Mouse (Mus musculus): ENCODE data around the gene Itgb5. TPM values are rescaled to one million over a fixed set of nuclear protein-coding genes. Genes with fewer than 3 reads are reported as not detected.

Gene Itgb5
- total RNA-seq, 2 experiments from 2014 or later = 26.0 to 26.4 TPM

DNA sequence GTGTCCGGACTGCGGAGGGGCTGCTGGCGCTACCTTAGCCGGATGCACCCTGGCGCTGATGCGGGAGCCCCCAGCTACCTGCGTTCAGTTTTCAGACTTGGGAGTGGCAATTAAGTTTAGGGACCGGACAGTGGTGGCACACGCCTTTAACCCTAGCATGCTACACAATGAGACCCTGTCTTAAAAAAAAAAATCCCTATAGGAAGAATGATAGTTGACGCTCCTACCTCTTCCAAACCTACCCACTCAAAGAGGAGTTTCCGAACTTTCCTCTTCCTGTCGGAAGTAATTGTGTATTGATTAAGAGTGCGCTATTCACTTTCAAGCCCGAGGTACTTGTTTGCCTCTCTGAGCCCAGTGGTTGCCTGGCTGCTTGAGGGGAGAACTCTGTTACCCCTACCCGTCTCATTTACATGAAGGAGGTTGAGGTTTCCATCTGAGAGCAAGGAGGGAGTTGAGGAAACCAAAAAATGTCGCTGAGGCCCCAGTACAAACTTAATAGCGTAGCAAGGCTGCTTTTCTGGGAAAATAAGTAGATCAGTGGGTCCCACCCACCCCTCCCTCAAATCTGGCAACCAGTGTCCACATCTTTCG is 1.1 kb downstream of the Itgb5 start:
- intact Hi-C loops (cut with DNase I) = no loop called here

DNA sequence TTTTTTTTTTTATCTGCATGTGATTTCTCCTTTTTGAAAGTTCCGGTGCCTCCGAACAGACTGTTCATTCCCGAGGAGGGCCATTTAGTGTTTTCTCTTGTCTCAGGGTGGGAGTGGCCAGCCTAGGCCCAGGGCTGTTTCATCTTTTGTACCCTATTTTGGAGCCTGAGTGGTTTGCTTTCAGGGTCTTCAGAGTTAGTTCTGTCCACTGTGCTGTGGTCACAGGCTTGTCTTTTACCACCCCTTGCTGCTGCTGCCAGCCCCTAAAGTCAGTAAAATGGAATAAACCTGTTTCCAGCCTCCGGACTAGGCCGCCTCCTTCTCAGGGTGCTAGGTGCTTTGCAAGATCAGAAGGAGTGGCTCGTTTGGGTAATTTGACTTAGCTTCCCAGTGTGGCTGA is 2.6 kb downstream of the Itgb5 start:
- intact Hi-C loops (cut with DNase I) = no loop called here
- DNase-seq = no peak

More for the DNA sequence above, 1.1 kb downstream of the Itgb5 start:
- no peak for DNase-seq

DNA sequence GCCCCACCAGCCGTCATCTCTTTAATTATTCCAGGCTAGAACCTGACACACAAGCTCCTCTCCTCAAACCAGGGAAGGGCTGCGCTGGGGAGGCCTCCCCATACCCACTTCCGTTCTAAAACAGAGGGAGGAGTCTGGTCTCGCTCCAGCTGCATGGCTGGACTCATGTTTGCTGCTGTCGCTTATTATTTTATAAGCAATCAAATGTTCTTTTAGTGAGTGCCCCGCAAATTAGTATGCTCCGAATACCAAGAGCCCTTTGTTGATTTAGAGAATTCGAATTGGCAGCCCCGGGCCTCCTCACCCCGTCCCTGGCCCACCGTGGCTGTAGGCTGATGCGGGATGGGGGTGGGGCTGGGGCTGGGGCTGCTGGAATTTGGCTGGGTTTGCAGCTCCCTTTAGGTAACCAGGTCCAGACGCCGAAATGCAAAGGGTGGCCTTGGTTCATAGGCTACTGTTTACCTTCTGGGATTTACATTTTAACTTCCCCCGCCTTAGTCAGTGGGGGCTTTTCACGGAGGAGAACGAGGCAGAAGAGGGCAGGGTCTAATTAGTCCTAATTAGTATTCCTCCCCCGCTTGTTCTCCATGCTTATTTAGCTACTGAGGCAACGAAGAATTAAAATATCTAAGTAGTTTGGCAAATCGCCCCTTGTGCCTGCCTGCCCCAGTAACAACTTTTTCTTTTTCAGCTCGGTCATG is 3.4 kb downstream of the Itgb5 start:
- intact Hi-C loops (cut with DNase I) = no loop called here
- no peak for DNase-seq

DNA sequence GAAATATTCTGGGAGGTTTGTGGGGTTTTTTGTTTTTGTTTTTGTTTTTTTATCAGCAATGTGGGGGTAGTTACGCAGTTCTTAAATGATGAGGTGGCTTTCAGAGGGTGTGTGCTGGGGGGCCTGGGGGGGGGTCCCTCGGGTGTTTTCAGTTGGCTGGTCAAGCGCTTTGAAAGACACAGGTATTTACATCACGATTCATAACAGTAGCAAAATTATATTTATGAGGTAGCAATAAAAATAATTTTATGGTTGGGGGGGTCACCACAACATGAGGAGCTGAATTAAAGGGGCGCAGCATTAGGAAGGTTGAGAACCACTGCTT is 3.9 kb downstream of the Itgb5 start:
- no peak for DNase-seq
- intact Hi-C loops (cut with DNase I) = no loop called here

DNA sequence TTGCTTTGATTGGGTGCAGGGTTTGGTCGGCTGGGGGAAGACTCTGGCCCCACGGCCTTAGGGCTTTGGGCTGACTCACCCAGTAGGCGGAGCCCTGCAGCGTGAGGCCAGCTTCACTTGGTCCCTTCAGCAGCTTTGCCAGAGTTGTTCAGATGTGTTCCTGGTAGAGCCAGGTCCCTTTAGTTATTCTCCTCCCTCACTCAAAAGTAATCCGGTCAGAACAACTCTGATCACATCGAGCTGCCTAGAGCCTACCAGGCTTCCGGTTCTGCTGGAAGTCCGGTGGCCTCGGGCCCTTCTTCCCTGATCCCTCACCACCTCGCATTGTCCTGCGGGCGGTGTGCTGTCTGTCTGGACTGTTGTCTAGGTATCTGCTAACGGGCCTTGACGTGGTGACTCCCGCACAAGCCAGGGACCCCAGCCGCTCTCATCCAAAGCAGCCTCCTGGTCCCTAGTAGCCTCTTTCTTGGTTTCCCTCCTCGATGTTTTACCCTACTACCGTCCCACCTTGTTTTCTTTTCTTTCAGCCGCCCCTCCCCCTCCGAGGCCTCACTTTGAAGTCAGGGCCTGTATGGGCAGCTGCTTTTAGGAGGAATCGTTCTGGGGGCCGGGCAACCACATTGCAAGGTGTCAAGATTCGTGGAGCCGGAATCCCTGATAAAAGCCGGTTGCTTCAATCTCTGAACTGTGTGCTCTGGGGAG is 4.5 kb downstream of the Itgb5 start:
- intact Hi-C loops (cut with DNase I) = no loop called here
- peak; percentile 21 for DNase-seq

DNA sequence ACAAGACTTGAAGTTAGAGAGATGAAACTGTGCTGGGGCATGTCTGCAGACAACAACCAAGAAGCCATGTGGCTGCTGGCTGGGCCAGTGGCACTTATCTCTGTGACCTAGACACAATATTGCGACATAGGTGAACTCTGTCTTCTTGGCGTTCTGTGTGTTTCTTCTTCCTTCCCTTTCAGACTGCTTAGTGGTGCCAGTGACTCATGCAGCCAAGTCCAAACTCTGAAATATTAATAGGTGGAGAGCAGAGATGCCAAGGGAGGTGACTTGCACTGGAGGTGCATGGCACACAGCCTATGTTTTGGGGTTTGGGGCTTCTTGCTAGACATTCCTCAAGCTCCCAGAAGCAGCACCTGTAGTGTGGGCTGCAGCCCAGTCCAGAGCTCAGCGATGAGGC is 7.2 kb downstream of the Itgb5 start:
- DNase-seq = no peak
- intact Hi-C loops (cut with DNase I) = no loop called here

DNA sequence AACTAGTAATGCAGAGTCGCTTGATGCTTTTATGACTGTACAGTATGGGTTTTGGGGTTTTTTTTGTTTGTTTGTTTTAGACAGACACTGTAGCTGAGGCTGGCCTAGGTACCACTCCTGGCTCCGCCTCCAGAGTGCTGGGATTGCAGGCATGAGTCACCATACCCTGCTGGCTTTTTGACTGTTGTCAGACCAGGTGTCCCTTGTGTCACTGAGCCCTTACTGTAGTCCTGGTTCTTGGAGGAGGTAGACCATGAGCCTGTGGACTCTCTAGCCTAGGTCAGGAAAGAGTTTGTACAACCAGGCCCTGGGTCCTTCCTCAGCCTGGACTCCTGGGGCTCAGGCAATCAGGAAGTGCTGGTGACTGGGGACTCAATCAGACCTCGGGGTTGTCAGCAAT is 7.7 kb downstream of the Itgb5 start:
- no peak for DNase-seq
- intact Hi-C loops (cut with DNase I) = no loop called here

DNA sequence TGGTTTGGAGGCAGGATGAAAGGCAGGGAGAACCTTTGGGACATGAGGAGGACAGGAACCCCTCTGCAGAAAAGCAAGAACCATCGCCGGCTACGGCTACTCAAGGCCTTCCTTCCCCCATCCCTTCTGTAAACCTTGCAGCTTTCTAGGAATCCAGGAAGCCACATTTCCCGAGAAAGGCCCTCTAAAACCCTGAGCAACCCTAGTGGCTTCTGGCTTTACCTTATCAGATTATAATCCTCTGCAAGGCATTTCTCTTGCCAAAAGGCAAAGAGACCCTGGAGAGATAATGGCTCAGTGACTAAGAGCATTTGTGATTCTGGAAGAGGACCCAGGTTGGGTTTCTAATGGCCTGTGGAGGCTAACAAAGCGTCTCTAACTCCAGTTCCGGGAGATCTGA is 11.2 kb downstream of the Itgb5 start:
- intact Hi-C loops (cut with DNase I) = no loop called here
- DNase-seq = no peak

DNA sequence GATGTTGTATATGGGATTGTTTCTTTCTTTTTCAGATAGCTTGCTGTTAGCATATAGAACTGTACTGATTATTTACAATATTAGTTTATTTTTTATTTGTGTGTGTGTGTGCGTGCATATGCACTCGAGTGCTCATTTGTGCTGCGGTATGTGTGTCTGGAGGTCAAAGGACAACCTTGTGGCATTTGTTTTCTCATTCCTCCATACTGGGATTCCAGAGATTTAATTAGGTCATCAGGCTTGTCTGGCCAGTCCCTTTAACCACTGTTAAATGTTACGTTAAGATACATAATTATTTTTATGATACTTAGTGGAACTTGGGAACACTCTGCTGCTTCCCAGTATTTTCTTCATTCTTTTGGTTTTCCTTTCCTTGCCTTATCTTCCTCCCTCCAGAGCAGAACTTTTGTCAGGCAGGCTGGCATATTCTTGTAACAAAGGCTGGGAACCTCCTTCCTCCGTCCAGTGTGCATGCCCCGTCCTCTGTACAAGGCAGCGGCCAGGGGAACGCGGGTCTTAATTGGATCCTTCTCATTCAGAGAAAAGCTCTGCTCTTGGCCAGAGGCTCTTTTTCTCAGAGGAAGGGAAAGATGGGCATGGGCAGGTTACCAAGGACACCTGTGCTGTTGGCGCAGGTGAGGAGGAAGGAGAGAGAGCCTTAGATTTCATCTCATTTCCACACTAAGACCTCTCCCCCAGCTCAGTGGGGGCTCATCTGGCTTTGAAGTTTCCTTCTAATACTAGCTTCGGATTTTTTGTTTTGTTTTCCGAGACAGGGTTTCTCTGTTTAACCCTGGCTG is 12.8 kb downstream of the Itgb5 start:
- no peak for DNase-seq
- intact Hi-C loops (cut with DNase I) = no loop called here

DNA sequence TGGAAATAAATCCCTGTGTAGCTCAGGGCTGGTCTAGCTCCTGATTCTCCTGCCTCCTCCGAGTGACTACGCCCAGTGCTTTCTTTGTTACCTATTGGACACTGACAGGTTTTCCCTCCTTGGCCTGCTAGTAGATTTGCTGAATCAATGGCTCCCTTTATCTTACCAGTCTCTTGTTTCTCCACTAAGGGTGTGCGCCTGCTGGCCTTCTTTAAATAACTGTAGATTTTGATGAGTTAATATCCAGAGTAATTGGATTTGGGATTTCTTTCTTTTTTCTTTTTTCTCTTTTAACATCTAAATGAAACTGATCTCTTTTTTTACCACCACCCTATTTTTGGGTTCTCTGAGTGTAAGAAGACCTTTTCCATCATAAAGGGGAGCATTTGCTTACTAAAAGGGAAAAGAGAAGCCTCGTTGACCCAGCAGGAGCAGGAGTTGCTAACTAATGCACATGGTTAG is 14.7 kb downstream of the Itgb5 start:
- intact Hi-C loops (cut with DNase I) = no loop called here

DNA sequence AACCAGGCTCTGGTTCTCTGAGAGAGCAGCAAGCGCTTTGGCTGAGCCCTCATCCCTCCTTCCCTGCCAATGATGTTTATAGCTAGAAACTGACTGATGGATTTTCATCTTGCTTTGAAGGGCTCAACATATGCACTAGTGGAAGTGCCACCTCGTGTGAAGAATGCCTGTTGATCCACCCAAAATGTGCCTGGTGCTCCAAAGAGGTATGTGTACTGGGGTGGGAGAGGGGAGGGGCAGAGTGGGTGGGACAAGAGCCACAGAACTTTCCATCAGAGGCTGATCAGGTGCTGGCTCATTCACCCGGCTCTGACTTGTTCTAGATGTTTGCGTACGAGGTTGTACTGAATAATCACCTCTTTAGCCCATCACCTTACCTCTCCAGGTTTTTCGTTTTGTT is 15.4 kb downstream of the Itgb5 start:
- intact Hi-C loops (cut with DNase I) = no loop called here
- no peak for DNase-seq

More for the DNA sequence above, 14.7 kb downstream of the Itgb5 start:
- DNase-seq = no peak

DNA sequence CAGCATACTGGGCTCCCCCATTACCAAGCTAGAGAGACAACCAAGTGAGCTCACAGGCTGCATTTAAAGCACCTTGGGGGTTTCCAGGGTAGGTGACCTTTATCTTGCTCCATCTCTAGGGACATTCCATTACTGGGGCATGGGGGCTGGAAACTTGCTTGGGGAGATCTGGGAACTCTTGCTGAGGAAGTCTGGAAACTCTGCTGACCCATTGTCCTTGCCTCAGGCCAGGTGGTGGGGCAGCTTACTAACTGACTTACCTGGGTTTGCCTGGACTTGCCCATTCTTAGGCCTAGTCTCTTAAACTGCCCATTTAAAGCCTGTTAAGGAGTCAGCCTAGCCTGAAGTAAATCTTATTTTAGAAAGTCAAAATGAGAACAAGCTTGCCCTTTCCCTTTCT is 23.8 kb downstream of the Itgb5 start:
- intact Hi-C loops (cut with DNase I) = no loop called here
- DNase-seq = no peak

DNA sequence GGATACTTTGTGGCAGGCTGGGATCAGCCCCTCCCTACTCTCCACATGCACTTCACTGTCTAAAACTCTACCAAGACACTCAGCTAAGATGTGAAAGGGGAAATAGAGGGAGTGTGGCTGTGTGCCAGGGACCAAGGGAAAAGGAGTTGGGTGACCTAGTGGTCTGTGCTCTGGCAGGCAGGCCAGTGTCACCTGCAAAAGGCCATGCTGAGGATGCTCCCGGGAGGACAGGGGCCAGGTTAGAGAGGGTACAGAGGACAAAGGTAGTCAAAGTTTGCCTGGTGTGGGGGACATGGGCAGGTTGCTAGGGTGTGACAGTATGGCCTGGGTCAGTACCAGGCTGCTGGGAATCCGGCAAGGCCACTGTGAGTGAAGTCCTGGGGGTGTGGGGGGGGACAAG is 29.3 kb downstream of the Itgb5 start:
- no peak for DNase-seq
- intact Hi-C loops (cut with DNase I) = no loop called here

DNA sequence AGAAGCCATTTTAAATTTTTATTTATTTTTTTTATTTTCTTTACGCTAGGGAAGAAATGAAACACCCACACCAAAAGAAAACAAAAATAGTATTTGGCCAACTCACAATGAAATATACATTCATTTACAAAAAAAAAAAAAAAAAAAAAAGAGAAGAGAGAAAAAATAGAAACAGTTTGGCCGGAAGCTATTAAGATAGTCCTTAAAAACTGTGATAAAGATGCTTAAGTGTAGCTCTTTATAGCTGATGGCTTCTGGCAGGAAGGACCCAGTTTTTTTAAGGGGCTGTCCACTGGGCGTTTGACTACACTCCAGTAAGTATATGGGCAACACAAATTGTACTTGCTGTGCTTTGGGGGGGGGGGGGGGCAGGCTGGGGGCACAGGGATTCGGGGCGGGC is 29.9 kb downstream of the Itgb5 start:
- intact Hi-C loops (cut with DNase I) = no loop called here
- DNase-seq = no peak

DNA sequence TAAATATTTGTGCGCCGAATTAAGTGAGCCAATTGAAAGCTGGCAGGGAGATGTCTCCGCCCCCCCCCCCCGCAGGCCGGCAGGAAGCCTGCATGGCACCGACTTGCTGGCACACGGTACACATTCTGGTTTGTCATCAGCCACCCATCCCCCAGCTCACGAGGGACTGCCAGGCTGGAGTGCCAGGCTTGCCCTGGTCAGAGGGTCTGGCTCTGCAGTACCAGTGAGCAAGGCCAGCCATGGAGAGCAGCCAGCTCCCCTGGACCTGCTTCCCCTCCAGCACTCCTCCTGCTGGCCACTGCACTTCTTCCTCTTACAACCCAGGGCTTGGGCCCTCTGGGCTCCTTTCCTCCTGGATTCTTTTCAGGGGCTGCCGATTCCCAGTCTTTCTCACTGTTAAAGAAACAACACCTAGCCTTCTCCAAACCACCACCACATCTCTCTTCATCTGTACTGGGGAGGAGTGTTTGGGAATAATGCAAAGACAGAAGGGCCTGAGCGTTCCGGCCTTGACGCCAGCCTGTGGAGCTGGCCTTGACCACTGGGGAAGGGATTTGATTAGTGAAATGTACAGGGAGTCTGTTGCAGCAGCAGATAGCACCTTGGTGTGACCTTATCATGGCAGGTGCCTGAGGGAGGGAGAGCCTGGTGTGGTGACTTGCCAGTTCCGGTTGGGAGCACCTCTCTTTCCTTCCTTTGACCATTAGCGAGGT is 30.7 kb downstream of the Itgb5 start:
- peak; percentile 96 for DNase-seq
- intact Hi-C loops (cut with DNase I) = no loop called here

DNA sequence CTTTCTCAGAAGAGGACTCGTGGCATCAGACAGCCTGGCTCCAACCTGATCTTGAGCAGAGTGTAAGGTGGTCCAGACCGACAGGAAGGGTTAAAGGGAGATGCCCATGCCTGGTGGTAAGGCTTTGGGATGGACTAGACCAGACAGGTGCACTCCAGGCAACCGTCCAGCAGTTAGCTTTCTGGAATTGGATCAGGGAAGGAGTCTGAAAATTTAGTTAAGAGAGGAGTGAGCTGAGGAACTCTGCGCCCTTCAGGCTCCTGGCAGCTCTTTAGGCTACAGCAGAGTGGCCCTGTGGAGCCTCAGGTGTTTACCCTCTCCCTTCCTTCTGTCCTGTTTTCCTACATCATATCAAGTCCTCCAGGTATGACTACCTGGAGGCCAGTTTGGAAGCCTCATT is 32.9 kb downstream of the Itgb5 start:
- intact Hi-C loops (cut with DNase I) = no loop called here

DNA sequence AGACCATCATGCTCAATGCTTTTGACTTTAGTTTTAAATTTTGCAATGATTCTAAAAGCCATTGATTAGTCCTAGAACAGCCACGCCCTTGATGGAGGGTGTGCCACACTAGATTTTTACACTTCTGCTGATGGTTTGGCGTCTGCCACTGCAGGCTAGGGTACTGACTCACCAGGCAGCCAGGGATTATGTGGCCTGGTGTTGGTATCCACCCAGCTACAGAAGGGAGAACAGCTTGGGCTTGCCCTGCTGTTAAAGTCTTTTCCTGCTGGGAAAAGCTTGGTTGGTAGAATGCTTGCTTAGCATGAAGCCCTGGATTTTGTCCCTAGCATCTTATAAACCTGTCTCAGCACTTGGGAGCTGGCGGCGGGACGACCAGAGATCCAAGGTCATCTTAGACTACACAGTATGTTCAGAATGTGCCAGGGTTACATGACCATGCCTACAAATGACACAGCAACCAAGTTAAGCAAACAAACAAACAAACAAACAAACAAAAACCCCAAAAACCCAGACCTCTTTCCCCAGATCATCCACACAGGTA is 33.8 kb downstream of the Itgb5 start:
- no peak for DNase-seq
- intact Hi-C loops (cut with DNase I) = no loop called here

More for the DNA sequence above, 32.9 kb downstream of the Itgb5 start:
- DNase-seq = no peak

DNA sequence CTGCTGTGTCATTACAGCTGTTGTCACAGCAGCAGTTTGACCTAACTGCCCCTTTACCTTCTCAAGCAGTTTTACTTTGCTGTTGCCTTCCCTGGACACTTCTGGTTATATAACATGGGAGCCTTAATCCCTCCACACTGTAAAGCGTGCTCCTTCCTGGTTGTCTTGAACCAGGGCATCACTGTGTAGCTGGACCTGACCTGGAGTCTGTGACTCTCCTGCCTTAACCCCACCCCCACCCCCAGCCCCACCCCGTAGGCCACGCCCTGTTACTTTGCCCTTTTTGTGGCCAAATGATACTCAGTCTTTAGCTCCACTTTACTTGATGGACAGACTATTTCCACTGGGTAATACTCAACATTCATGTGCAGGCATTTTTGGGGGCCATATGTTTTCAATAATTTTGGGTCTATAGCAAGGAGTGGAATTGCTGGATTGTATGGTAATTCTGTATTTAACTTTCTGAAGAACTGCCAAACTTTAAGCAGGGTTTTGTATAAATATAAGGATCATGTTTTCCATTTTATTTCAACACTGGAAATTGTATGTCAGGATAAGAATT is 40.8 kb downstream of the Itgb5 start:
- intact Hi-C loops (cut with DNase I) = no loop called here
- DNase-seq = no peak

DNA sequence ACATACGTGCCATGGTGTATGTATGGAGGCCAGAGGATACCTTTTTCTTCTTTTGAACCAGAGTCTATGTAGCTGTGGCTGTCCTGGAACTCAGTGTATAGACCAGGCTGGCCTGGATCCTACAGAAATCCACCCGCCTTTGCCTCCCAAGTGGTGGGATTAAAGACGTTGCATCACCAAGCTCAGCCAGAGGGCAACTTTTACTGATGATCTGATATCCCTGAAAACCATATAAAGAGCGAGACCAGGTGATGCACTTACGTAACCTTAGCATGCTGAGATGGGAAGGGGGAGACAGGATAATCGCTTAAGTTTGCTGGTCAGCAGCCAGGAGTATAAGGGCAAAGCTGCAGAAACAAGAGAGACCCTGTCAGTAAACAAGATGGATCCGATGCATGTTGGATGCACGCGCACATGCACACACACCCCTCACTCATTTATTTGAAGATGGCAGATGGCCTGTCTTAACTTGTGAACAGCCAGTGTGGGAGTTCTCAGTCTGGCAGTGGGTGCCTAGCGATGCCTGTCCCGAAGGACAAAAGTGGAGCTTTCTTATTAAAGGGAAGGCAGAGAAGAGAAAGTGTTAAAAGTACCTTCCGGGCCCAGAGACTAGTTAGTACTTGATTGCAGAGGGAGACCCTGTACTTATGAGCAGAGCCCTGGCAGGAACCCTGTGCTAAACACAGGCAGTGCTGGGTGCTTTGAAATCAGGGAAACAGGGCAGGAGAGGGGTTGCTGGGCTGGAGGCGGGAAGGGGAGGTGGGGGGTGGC is 41.7 kb downstream of the Itgb5 start:
- DNase-seq = no peak
- intact Hi-C loops (cut with DNase I) = no loop called here

All from left cerebral cortex, postnatal 4 days (tissue).